Mouse (Mus musculus) embryonic fibroblast, embryonic 13.5 days (primary cell): ENCODE measurements around the gene Olfr66.

Source experiments
- CTCF ChIP-seq: IDR thresholded peaks from 2 replicates; pipeline ENCODE4 v1.5.1; 2011; ENCODE audit warnings: mild to moderate bottlenecking, control low read depth, low read length, moderate library complexity, borderline replicate concordance; ENCODE audit not compliant: insufficient read depth
- POLR2A ChIP-seq: IDR thresholded peaks from 2 replicates; pipeline ENCODE4 v1.6.1; 2011; ENCODE audit warnings: low read depth, mild to moderate bottlenecking, control low read depth, low read length, moderate library complexity

DNA sequence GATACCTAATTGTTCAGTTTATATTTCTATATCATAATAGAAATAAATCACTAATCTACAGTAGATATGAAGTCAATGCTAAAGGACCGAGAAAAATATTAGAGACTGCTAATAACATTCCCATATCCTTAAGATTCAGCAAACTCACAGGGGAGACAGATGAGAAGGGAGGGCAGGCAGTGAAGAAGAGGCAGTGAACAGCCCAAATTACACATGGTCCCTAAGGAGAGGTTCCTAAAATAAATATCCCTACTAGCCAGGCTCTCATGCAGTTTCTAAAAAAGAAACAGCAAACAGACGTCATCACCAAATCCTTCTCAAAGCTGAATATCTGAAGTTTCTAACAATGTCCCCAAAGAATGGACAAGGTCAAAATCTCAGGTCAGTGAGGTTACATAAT lies 17.1 kb upstream of the Olfr66 start, which contains the start of gene Olfr65:
- TF ChIP-seq CTCF: no peak
- TF ChIP-seq POLR2A: no peak
